Mouse (Mus musculus) heart, postnatal 0 days (tissue): ENCODE measurements around the gene Akt2.

Experiments
- CTCF ChIP-seq: IDR thresholded peaks from 2 replicates; pipeline ENCODE4 v1.5.1; 2016; ENCODE audit warnings: antibody characterized with exemption, control low read depth, low read depth
- EP300 ChIP-seq: IDR thresholded peaks from 2 replicates; pipeline ENCODE4 v1.6.1; 2016; ENCODE audit warnings: antibody characterized with exemption, low read depth

- TF ChIP-seq CTCF: no peak
- TF ChIP-seq EP300: no peak
These were observed 66.6 kb downstream of the Akt2 start for GRCm38 (mm10) chr7:27657824-27658395.
